Mouse (Mus musculus) embryonic facial prominence, embryonic 14.5 days (tissue): ENCODE measurements around the gene Slc36a1. TPM values are rescaled to one million over a fixed set of nuclear protein-coding genes. Genes with fewer than 3 reads are reported as not detected.

Experiments
- ATAC-seq: fragments of 200-750 bp; cut with Nextera tagmentation; 2 replicates; pipeline ENCODE4 v1.8.0; 2017; ENCODE audit warnings: low read depth, moderate number of reproducible peaks, moderate TSS enrichment
- DNase-seq: peaks from one replicate; pipeline ENCODE4 v3.0.0-alpha.2; 2015; ENCODE audit warnings: low spot score
- H3K27ac ChIP-seq: fragments of 300-500 bp; sonication (generic); replicated peaks from 2 replicates; pipeline ENCODE4 v1.5.1; 2014; ENCODE audit warnings: low read depth, mild to moderate bottlenecking, low read length, moderate library complexity
- H3K27me3 ChIP-seq: fragments of 300-500 bp; sonication (generic); replicated peaks from 2 replicates; pipeline ENCODE4 v1.6.1; 2014; ENCODE audit warnings: low read length; ENCODE audit not compliant: control insufficient read depth, insufficient read depth
- H3K36me3 ChIP-seq: fragments of 300-500 bp; sonication (generic); 2 replicates; pipeline ENCODE4 v1.6.1; 2014; ENCODE audit warnings: low read length, mixed read lengths; ENCODE audit not compliant: control insufficient read depth, insufficient read depth
- H3K4me1 ChIP-seq: fragments of 300-500 bp; sonication (generic); 2 replicates; pipeline ENCODE4 v1.6.1; 2014; ENCODE audit warnings: antibody characterized with exemption, low read length; ENCODE audit not compliant: control insufficient read depth, insufficient read depth
- H3K4me2 ChIP-seq: fragments of 300-500 bp; sonication (generic); 2 replicates; pipeline ENCODE4 v1.6.1; 2014; ENCODE audit warnings: low read depth, mild to moderate bottlenecking, low read length, moderate library complexity, mixed read lengths
- H3K4me3 ChIP-seq: fragments of 300-500 bp; sonication (generic); 2 replicates; pipeline ENCODE4 v1.5.1; 2014; ENCODE audit warnings: low read depth, mild to moderate bottlenecking, low read length
- H3K9ac ChIP-seq: fragments of 300-500 bp; sonication (generic); 2 replicates; pipeline ENCODE4 v1.6.1; 2014; ENCODE audit warnings: low read depth, mild to moderate bottlenecking, low read length, moderate library complexity, mixed read lengths
- H3K9me3 ChIP-seq: fragments of 300-500 bp; sonication (generic); 2 replicates; pipeline ENCODE4 v1.6.1; 2016; ENCODE audit warnings: low read length; ENCODE audit not compliant: control insufficient read depth
- WGBS: fragments of 180-500 bp; shearing (Covaris S2); extraction: QIAGEN DNeasy Blood & Tissue Kit; methylation state at CpG from one replicate; pipeline ENCODE4 v1.1.7; 2014; 5-methylcytosine and 5-hydroxymethylcytosine counted together
- polyA plus RNA-seq: library from polyadenylated mRNA; unstranded; fragments of >200 nt; fragmentation: Nextera tagmentation; extraction: Ambion mirVana; gene quantifications from 2 replicates; pipeline ENCODE4 v1.2.1, GENCODE M21; 2014

Slc36a1 gene
- polyA plus RNA-seq, 1 experiment from 2014 or later, result 2.3 TPM

DNA sequence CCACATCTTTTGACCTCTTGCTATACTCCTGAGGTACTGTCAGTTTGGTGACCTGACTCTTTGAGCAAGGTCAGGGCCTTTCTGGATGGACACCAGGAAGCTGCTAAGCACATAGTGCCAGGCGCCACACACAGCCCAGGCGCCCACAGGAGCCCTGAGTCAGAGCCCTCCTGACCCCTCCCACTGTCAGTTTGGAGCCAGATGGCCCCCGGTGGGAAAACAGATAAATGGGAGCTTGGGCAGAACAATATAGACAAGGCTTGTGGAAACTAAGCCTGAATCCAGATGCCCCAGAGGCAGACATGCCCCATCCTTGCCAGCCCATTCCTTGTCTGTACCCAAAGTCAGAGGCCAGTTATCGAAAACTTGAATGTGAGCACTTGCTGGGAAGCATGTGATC lies 30.6 kb downstream of the Slc36a1 start:
- DNase-seq, result no peak
- no peak for ATAC-seq
- H3K27ac ChIP-seq, result no peak overlapping the region

DNA sequence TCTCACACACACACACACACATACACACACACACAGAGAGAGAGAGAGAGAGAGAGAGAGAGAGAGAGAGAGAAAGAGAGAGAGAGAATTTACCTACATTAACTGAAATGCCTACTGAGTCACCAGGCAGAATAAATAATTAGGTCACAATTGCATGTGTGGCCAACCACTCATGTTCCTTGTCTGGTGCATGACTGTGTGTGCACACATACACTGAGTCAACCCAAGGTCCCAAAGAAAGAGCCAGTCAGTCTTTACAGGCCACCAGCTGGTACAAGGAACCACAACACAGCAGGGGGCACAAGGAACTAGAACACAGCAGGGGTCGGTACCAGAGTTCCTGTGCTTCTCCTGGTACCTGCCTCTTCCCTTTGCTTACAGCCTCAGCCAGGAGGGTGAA lies 32.7 kb downstream of the Slc36a1 start:
- ATAC-seq (no peak), DNase-seq (no peak)
- no peaks in the 10 kb centered on the region for H3K27me3 ChIP-seq
- 73% methylated on average over 1 of the region's 1 CpGs for WGBS
- no peak overlapping the region for H3K4me3 ChIP-seq
- peaks cover 10% of the 10 kb centered on the region; the same call in 1 of the 2 replicates for H3K36me3 ChIP-seq
- no peaks in the 10 kb centered on the region for H3K9me3 ChIP-seq
- no peak overlapping the region for H3K27ac ChIP-seq
- no peak overlapping the region for H3K9ac ChIP-seq
- H3K4me2 ChIP-seq, result no peak overlapping the region
- no peaks in the 10 kb centered on the region for H3K4me1 ChIP-seq

More for the DNA sequence above, 30.6 kb downstream of the Slc36a1 start:
- no peak overlapping the region for H3K4me2 ChIP-seq
- H3K9me3 ChIP-seq, result no peaks in the 10 kb centered on the region
- no peaks in the 10 kb centered on the region for H3K27me3 ChIP-seq
- peaks cover 16% of the 10 kb centered on the region; the same call in 1 of the 2 replicates for H3K36me3 ChIP-seq
- 77% methylated on average over 4 of the region's 4 CpGs for WGBS
- no peak overlapping the region for H3K9ac ChIP-seq
- no peak overlapping the region for H3K4me3 ChIP-seq
- no peaks in the 10 kb centered on the region for H3K4me1 ChIP-seq

DNA sequence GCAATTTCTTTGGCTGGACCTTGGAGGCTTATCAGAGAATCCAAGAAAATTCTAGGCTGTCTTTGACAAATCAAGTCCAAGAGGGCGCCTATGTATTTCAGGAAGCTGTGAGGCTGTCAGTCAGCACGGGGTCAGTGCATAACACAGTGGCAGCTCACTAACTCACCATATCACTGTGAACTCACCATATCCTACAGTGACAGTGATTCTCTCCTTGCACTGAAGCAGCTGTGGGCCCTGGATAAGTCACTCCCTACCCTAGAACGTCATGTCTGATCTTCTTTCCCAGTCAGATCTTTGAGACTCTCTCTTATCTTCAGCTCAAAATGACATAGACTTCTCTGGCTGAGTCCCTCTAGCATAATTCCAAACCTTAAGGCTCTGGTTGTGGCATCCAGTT lies 35.3 kb downstream of the Slc36a1 start:
- Histone ChIP-seq H3K9me3 (no peaks in the 10 kb centered on the region), H3K9ac (no peak overlapping the region), H3K36me3 (no peaks in the 10 kb centered on the region), H3K4me1 (no peaks in the 10 kb centered on the region), H3K27me3 (no peaks in the 10 kb centered on the region), H3K4me2 (no peak overlapping the region), H3K27ac (no peak overlapping the region), H3K4me3 (no peak overlapping the region)
- no peak for ATAC-seq
- 67% methylated on average over 3 of the region's 3 CpGs for WGBS
- no peak for DNase-seq

DNA sequence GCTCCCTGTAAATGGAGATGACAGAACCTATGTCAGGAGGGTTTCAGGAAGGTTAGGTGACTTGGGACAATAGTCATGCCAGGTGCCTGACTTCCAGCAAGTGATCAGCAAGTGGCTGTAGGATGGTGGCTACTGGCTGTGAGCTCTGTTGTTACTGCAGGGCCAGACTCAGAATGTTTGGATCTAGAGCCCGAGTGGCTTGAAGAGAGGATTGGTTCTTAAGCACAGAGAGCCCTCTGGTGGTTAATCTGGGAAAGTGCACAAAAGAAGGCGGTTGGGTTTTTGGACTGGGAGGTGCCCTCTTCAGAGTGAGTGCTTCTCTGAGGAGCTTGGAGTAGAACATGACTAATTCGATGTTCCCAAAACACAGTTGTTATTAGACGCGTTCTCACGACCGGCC lies 36.4 kb downstream of the Slc36a1 start:
- 64% methylated on average over 7 of the region's 7 CpGs for WGBS
- Histone ChIP-seq H3K27ac (no peak overlapping the region), H3K4me3 (no peak overlapping the region), H3K4me1 (no peaks in the 10 kb centered on the region), H3K9me3 (no peaks in the 10 kb centered on the region), H3K9ac (no peak overlapping the region), H3K4me2 (no peak overlapping the region), H3K27me3 (no peaks in the 10 kb centered on the region), H3K36me3 (no peaks in the 10 kb centered on the region)
- DNase-seq, result peak; percentile 75
- no peak for ATAC-seq

DNA sequence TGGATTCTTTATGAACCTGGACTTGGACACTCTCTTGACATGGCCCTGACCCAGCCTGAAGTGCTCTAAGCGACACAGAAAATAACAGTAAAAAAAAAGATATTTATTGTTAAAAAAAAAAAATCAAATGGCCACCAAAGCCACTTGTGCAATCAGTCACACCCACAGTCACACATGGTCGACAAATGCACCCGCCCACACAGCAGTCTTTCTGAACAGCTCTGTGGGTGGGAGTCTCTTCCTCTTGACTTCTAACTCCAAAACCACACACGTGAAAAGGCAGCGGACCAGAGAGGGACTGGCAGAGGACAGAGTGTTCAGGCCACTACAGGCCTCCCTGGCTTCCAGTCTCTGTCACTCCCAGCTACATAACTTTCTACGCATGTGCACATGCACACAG lies 46.4 kb downstream of the Slc36a1 start:
- Histone ChIP-seq H3K9me3 (no peaks in the 10 kb centered on the region), H3K27ac (no peak overlapping the region), H3K36me3 (no peaks in the 10 kb centered on the region), H3K4me3 (no peak overlapping the region), H3K9ac (no peak overlapping the region), H3K4me2 (no peak overlapping the region), H3K27me3 (no peaks in the 10 kb centered on the region), H3K4me1 (no peaks in the 10 kb centered on the region)
- ATAC-seq (no peak), DNase-seq (no peak)
- 83% methylated on average over 6 of the region's 6 CpGs for WGBS

DNA sequence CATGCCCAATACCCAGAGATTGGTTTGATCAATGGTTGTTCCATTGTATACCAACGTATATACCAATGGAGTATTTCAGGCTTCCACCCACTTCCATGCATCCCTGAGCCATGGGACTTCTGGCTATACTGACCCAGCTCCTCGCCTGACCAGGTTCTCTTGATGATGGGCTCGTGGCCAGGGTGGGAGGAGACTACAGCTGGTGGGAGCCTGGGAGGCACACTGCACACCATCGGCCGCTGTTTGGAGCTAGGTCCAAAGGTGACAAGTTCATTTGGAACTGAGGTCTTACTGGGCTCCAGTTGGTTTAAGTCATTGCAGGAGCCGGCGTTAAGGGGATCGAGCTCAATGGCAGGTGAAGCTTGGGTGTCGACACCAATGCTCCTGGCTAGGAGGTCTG lies 49.2 kb downstream of the Slc36a1 start:
- no peak for ATAC-seq
- no peak overlapping the region for H3K27ac ChIP-seq
- H3K27me3 ChIP-seq, result no peaks in the 10 kb centered on the region
- DNase-seq, result no peak
- H3K36me3 ChIP-seq, result no peaks in the 10 kb centered on the region
- H3K9me3 ChIP-seq, result no peaks in the 10 kb centered on the region
- WGBS, result 86% methylated on average over 9 of the region's 9 CpGs
- H3K4me2 ChIP-seq, result no peak overlapping the region
- H3K9ac ChIP-seq, result no peak overlapping the region
- H3K4me1 ChIP-seq, result no peaks in the 10 kb centered on the region
- H3K4me3 ChIP-seq, result no peak overlapping the region

DNA sequence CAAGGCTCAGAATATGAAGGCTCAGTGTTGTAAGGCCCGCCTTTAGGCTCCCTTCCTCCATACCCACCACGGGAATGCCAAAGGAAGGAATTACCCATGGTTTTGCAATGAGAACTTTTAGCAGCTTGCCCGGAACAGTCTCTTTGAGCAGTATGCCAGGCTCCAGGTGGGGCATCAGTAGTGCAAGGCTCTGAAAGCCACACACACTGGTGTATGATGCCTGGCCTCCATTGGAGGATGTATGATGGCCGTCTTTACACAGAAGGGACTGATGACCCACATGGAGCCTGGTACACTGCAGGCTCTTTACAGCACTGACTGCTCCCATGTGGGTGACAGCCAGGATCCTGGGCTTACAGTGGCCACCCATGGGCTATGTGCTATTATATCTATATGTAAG lies 57.0 kb downstream of the Slc36a1 start:
- H3K27me3 ChIP-seq, result no peaks in the 10 kb centered on the region
- no peak overlapping the region for H3K4me2 ChIP-seq
- H3K36me3 ChIP-seq, result no peaks in the 10 kb centered on the region
- DNase-seq, result no peak
- no peak overlapping the region for H3K9ac ChIP-seq
- no peaks in the 10 kb centered on the region for H3K9me3 ChIP-seq
- no peak overlapping the region for H3K4me3 ChIP-seq
- 87% methylated on average over 4 of the region's 4 CpGs for WGBS
- no peaks in the 10 kb centered on the region for H3K4me1 ChIP-seq
- H3K27ac ChIP-seq, result no peak overlapping the region
- ATAC-seq, result no peak

DNA sequence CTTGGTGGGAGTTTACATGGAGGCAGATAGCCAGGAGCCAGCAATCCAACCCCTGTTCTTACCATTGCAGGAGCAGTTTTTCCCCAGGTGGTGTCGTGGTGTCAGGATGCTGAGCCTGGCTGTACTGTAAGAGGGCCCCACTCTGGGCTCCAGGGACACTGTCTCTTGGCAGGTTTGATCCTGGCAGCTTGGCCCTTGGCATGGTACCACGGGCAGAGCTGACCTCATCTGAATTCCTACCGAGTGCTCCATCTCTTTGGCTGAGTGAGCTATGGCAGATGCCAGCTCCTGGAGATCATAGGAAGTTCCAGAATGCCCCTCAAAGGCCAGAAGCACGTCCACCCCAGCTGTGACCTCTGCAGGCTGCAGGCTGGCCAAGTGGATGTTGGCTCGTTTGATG lies 57.9 kb downstream of the Slc36a1 start:
- Histone ChIP-seq H3K4me3 (no peak overlapping the region), H3K4me2 (no peak overlapping the region), H3K9me3 (no peaks in the 10 kb centered on the region), H3K27ac (no peak overlapping the region), H3K36me3 (no peaks in the 10 kb centered on the region), H3K27me3 (no peaks in the 10 kb centered on the region), H3K4me1 (no peaks in the 10 kb centered on the region), H3K9ac (no peak overlapping the region)
- ATAC-seq (no peak), DNase-seq (no peak)
- 68% methylated on average over 5 of the region's 5 CpGs for WGBS

DNA sequence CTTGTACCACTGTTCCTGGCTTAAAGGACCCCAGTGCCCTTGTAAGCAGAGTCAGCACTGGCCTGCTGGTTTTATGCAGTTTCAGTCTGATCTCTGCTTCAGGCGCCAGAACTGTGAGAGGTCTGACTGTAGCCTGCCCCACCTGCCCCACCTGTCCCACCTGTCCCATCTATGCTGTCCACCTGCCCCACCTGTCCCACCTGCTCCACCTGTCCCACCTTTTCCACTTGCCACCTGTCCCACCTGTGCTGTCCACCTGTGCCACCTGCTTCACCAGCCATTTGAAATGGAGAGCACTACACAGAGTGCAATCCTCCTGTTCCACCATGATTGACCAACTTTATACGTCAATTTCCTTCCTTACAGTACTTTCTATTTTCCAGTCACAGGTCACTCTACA lies 60.2 kb downstream of the Slc36a1 start:
- ATAC-seq (no peak), DNase-seq (no peak)
- Histone ChIP-seq H3K27me3 (no peaks in the 10 kb centered on the region), H3K27ac (no peak overlapping the region), H3K4me3 (no peak overlapping the region), H3K4me1 (no peaks in the 10 kb centered on the region), H3K9me3 (no peaks in the 10 kb centered on the region), H3K4me2 (no peak overlapping the region), H3K36me3 (no peaks in the 10 kb centered on the region), H3K9ac (no peak overlapping the region)
- 78% methylated on average over 2 of the region's 2 CpGs for WGBS
